Mouse (Mus musculus) embryonic fibroblast, embryonic 13.5 days (primary cell): ENCODE results near the gene Dock9. TPM values are rescaled to one million over a fixed set of nuclear protein-coding genes. Genes with fewer than 3 reads are reported as not detected.

ENCODE experiments used
- H3K27ac ChIP-seq: 2 replicates; pipeline ENCODE4 v1.5.1; 2012; ENCODE audit warnings: low read length, control low read depth, inconsistent platforms; ENCODE audit not compliant: insufficient read depth
- H3K4me1 ChIP-seq: 2 replicates; pipeline ENCODE4 v1.6.1; 2011; ENCODE audit warnings: low read length; ENCODE audit not compliant: control insufficient read depth, insufficient read depth
- H3K4me3 ChIP-seq: 2 replicates; pipeline ENCODE4 v1.5.1; 2011; ENCODE audit warnings: mild to moderate bottlenecking, control low read depth, low read length; ENCODE audit not compliant: insufficient read depth
- CTCF ChIP-seq: IDR thresholded peaks from 2 replicates; pipeline ENCODE4 v1.5.1; 2011; ENCODE audit warnings: mild to moderate bottlenecking, control low read depth, low read length, moderate library complexity, borderline replicate concordance; ENCODE audit not compliant: insufficient read depth
- POLR2A ChIP-seq: IDR thresholded peaks from 2 replicates; pipeline ENCODE4 v1.6.1; 2011; ENCODE audit warnings: low read depth, mild to moderate bottlenecking, control low read depth, low read length, moderate library complexity
- polyA plus RNA-seq: library from polyadenylated mRNA; stranded (reverse); fragments of >200 nt; gene quantifications from 2 replicates; pipeline ENCODE4 v1.2.4, GENCODE M21; 2011; ENCODE audit warnings: low read depth; ENCODE audit not compliant: missing spikeins, insufficient read length

The Dock9 gene
- polyA plus RNA-seq, 1 experiment: 10.2 TPM

GRCm38 (mm10) chr14:121579055-121579454 is 218.6 kb downstream of the Dock9 start:
- no peak for TF ChIP-seq POLR2A
- no peak; the same call in 1 of the 2 replicates for TF ChIP-seq CTCF
- Histone ChIP-seq H3K27ac (no peak overlapping the region), H3K4me1 (no peaks in the 10 kb centered on the region), H3K4me3 (no peak overlapping the region)

GRCm38 (mm10) chr14:121573391-121573790 is 224.2 kb downstream of the Dock9 start:
- no peak overlapping the region for H3K27ac ChIP-seq
- no peaks in the 10 kb centered on the region for H3K4me1 ChIP-seq
- H3K4me3 ChIP-seq: no peak overlapping the region
- TF ChIP-seq POLR2A (no peak), CTCF (no peak)

- peaks cover 2% of the 10 kb centered on the region; the same call in 1 of the 2 replicates for H3K4me1 ChIP-seq
- H3K4me3 ChIP-seq: no peak overlapping the region
- TF ChIP-seq CTCF (no peak), POLR2A (no peak)
- H3K27ac ChIP-seq: no peak overlapping the region
Observed at GRCm38 (mm10) chr14:121566794-121567201, 230.8 kb downstream of the Dock9 start.

DNA sequence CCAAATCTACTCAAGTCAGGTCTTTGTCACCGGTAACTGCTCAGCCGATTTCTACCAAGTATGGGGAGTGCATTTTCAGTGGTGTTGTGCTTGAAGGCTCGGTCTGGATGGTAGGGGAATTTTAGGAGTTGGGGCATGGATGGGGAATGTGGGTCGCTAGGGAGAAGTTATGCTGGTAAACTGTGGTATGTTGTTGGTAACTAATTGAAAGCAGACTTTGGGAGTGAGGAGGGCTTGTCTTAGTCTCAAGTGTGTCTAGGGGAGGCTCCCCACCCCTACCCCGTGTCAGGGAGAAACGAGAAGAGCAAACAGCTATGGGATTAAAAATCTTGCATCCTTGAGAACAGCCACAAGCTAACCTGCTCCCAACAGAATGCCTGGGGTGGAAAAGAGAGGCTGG is 231.7 kb downstream of the Dock9 start:
- Histone ChIP-seq H3K27ac (no peak overlapping the region), H3K4me1 (peaks cover 2% of the 10 kb centered on the region; the same call in 1 of the 2 replicates), H3K4me3 (no peak overlapping the region)
- TF ChIP-seq POLR2A (no peak), CTCF (no peak)

DNA sequence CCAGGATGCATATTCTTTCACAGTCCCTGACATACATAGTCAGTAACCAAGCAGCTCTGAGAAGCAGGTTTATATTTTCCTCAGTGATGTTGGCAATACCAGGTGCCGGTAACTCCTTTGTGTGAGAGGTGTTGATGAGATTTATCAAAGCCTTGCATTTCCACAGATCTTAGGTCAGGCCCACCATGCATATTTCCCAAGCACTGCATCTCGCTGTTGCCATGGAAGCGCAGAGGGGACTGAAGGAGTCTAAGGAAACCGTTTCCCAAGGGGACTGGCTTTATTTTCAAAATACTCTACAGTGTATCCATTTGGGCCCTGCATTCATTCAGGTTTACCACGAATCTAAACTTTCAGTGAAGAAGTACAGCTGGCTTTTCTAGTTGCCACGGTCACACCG is 233.0 kb downstream of the Dock9 start:
- H3K4me1 ChIP-seq: peaks cover 2% of the 10 kb centered on the region; the same call in 1 of the 2 replicates
- no peak overlapping the region for H3K4me3 ChIP-seq
- no peak for TF ChIP-seq POLR2A
- TF ChIP-seq CTCF: no peak
- H3K27ac ChIP-seq: no peak overlapping the region

DNA sequence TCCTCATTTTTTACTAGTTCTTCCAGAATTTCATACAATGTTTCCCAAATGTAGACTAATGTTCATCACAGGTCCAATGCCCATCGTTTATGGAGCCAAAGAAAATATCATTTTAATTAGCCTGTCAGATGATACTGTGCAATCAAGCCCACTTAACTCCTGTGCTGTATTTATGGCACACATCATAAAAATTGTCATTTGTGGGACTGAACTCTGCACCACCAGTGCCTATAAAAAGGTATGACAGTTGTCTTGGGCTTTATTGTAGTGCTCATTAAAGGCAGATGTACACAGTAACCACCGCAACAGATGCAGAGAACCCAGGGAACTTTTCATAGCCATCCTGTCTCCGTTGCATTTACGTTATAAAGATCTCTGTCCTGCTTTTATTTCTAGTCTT is 233.7 kb downstream of the Dock9 start:
- H3K4me1 ChIP-seq: peaks cover 2% of the 10 kb centered on the region; the same call in 1 of the 2 replicates
- H3K4me3 ChIP-seq: no peak overlapping the region
- TF ChIP-seq POLR2A: no peak
- no peak for TF ChIP-seq CTCF
- H3K27ac ChIP-seq: no peak overlapping the region

DNA sequence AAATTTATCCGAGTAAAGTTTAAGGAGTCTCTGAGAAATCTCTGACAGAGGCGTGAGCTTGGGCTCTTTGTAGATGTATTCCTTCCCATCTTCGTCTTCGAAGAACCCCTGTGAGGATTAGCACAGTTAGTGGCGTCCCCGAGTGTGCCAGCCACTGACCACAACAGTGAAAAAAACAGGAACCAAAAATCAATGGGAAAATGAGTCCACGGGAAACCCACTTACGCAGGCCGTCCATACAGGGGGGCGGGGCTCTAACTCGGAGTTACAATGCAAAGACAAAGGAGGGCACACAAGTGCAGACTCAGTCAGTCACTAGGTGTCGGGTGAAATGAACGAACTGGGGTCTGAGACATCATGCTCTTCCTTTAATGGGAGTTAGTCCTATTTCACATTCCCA is 238.6 kb downstream of the Dock9 start:
- H3K4me3 ChIP-seq: no peak overlapping the region
- no peak for TF ChIP-seq CTCF
- no peak for TF ChIP-seq POLR2A
- no peak overlapping the region for H3K27ac ChIP-seq
- peaks cover 2% of the 10 kb centered on the region; the same call in 1 of the 2 replicates for H3K4me1 ChIP-seq

DNA sequence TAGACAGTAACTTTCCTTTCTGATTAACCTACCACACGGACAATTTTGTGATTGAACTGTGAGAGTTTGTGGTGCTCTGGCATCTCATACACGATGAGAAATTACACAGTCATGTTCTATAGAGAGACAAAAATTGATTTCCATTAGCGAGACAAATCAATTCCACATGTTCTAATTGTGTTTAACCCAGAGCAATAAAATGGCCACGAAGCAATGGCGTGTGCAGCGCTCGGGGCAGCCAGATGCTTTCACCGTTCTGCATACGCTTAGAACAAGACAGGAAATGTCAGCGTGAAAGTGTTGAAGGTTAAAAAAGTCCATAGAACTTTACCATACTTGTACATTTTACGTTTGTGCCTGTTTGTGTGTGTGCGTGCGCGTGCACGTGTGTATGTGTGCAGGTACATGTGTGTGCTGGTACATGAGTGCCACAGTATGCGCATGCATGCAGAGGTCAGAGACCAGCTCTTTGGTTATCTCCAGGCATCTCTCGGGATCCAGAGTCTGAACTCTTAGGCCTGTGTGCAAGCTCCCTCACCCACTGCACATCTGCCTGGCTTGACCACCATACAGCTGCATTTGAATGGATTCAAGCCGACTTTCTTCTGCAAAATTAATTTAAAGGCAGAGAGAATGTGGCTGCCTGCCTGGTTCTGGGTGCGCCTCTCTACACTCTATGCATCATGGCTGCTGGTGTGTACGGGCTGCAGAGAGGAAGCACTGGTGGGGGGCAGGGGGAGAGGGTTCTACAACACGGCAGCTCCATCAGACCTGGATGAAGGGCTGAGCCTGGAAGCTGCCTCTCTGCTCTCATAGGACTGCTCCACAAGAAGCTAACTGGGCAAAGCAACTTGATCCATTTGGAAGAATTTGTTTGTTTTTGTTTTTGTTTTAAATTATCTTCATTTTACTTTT is 241.0 kb downstream of the Dock9 start:
- peaks cover 2% of the 10 kb centered on the region; the same call in 1 of the 2 replicates for H3K4me1 ChIP-seq
- TF ChIP-seq POLR2A: no peak
- TF ChIP-seq CTCF: no peak
- H3K27ac ChIP-seq: no peak overlapping the region
- H3K4me3 ChIP-seq: no peak overlapping the region

DNA sequence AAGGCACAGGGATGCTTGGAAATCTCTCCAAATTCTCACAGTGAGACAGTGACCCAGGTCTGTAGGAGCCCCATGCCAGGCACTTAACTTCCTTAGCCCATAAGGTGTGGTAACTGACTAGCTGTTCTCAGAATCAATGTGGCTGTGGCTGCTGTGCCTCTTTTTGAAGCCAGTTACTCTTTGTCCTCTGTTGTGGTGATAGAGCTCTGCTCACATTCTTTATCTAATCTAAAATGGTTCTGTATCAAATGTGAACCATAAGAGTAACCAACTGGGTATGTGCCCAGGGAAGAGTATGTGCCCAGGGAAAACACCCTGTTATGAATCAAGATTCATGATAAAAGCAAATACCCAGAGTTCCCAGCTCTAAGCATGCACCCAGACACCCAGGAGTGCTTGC is 243.9 kb downstream of the Dock9 start:
- Histone ChIP-seq H3K4me1 (peaks cover 2% of the 10 kb centered on the region; the same call in 1 of the 2 replicates), H3K27ac (no peak overlapping the region), H3K4me3 (no peak overlapping the region)
- TF ChIP-seq CTCF (no peak), POLR2A (no peak)

DNA sequence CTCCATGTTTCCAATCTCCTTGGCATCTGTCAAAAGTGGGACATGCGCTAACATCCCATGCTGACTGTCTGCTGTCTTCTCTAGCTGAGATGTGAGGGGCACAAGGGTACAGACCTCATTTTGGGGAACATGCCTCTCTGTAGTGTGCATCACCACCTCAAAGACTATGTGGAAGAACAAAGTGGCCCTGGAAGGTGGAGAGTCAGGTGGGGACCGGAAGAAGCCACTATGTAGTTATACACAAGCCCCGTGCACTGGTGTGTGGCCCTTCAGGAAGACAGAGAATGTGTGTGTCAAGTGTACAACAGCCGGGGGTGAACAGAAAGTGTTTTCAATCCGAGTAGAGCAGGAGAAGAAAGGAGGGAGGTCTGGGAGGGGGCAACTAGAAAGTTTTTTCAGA is 245.1 kb downstream of the Dock9 start:
- H3K4me3 ChIP-seq: no peak overlapping the region
- peaks cover 4% of the 10 kb centered on the region for H3K4me1 ChIP-seq
- H3K27ac ChIP-seq: no peak overlapping the region
- TF ChIP-seq CTCF (no peak), POLR2A (no peak)
